Mouse (Mus musculus): ENCODE measurements around the gene Pink1. TPM values are rescaled to one million over a fixed set of nuclear protein-coding genes. Genes with fewer than 3 reads are reported as not detected.

Pink1 gene
- polyA plus RNA-seq, 2 experiments = 14.3 to 19.2 TPM

- H3K9ac ChIP-seq (replicated peaks) = no peak within 1 kb of the TSS; the same call in 1 of the 2 replicates
- no peaks in the 10 kb centered on the region for H3K9me3 ChIP-seq (ENCODE audit: control insufficient read depth, low read length)
- peak within 1 kb of the TSS; percentile 22 to 43 for H3K4me3 ChIP-seq (ENCODE audit: insufficient read depth in 1 of 2, low read depth in 2 of 2, low read length in 2 of 2)
- no peaks in the 10 kb centered on the region for H3K27me3 ChIP-seq (ENCODE audit: control insufficient read depth, insufficient read depth, low read length)
- peaks cover 0 to 4% of the 10 kb centered on the region in 2 experiments; a peak in 2 of 4 replicates for H3K4me1 ChIP-seq (replicated peaks; ENCODE audit: control insufficient read depth in 2 of 2, insufficient read depth in 2 of 2, low read length in 1 of 2)
- H3K4me2 ChIP-seq (ENCODE audit: low read depth) = peak within 1 kb of the TSS; percentile 46
- DNase-seq (ENCODE audit: low read depth in 3 of 3, low spot score in 3 of 3) (peak; percentile 12 to 33 (median 22)), ATAC-seq (ENCODE audit: insufficient read depth) (peak; percentile 66; the same call in 1 of the 2 replicates)
- H3K27ac ChIP-seq = no peak within 1 kb of the TSS
- 3% methylated on average over 34 of the region's 34 CpGs for WGBS (ENCODE audit: insufficient replicate concordance)
- H3K36me3 ChIP-seq (replicated peaks; ENCODE audit: control insufficient read depth, insufficient read depth, low read depth) = no peaks in the 10 kb centered on the region
- TF ChIP-seq EP300 (IDR thresholded peaks at IDR 0.05; ENCODE audit: low read depth) = no peak
- no peak for TF ChIP-seq CTCF (IDR thresholded peaks at IDR 0.05; ENCODE audit: low read depth)
These were observed 41.8 kb upstream of the Pink1 start, which contains the start of gene Cda for GRCm38 (mm10) chr4:138367641-138368497. Gene Cda (minus strand): TSS chr4:138367992.

GRCm38 (mm10) chr4:138366561-138366960 lies 40.5 kb upstream of the Pink1 start:
- no peak for ATAC-seq (ENCODE audit: insufficient read depth)
- no peak overlapping the region for H3K4me2 ChIP-seq (ENCODE audit: low read depth)

GRCm38 (mm10) chr4:138363511-138363910 lies 37.4 kb upstream of the Pink1 start:
- Histone ChIP-seq H3K36me3 (replicated peaks; ENCODE audit: control insufficient read depth, insufficient read depth, low read depth) (no peaks in the 10 kb centered on the region), H3K4me1 (replicated peaks; ENCODE audit: control insufficient read depth in 2 of 2, insufficient read depth in 2 of 2, low read length in 1 of 2) (peaks cover 0 to 4% of the 10 kb centered on the region in 2 experiments; a peak in 2 of 4 replicates), H3K4me3 (ENCODE audit: insufficient read depth in 1 of 2, low read depth in 2 of 2, low read length in 2 of 2) (no peak overlapping the region), H3K27me3 (ENCODE audit: control insufficient read depth, insufficient read depth, low read length) (no peaks in the 10 kb centered on the region), H3K27ac (no peak overlapping the region), H3K4me2 (ENCODE audit: low read depth) (no peak overlapping the region), H3K9me3 (ENCODE audit: control insufficient read depth, low read length) (no peaks in the 10 kb centered on the region), H3K9ac (replicated peaks) (no peak overlapping the region)
- WGBS (ENCODE audit: insufficient replicate concordance) = 51% methylated on average over 5 of the region's 5 CpGs
- no peak for DNase-seq (ENCODE audit: low read depth in 3 of 3, low spot score in 3 of 3)
- TF ChIP-seq EP300 (IDR thresholded peaks at IDR 0.05; ENCODE audit: low read depth) = no peak
- no peak for TF ChIP-seq CTCF (IDR thresholded peaks at IDR 0.05; ENCODE audit: low read depth)
- ATAC-seq (ENCODE audit: insufficient read depth) = no peak

More at GRCm38 (mm10) chr4:138366561-138366960, 40.5 kb upstream of the Pink1 start:
- DNase-seq (ENCODE audit: low read depth in 3 of 3, low spot score in 3 of 3) = no peak
- Histone ChIP-seq H3K36me3 (replicated peaks; ENCODE audit: control insufficient read depth, insufficient read depth, low read depth) (no peaks in the 10 kb centered on the region), H3K4me1 (replicated peaks; ENCODE audit: control insufficient read depth in 2 of 2, insufficient read depth in 2 of 2, low read length in 1 of 2) (peaks cover 0 to 4% of the 10 kb centered on the region in 2 experiments; a peak in 2 of 4 replicates), H3K27ac (no peak overlapping the region), H3K9ac (replicated peaks) (no peak overlapping the region), H3K9me3 (ENCODE audit: control insufficient read depth, low read length) (no peaks in the 10 kb centered on the region), H3K4me3 (ENCODE audit: insufficient read depth in 1 of 2, low read depth in 2 of 2, low read length in 2 of 2) (no peak overlapping the region), H3K27me3 (ENCODE audit: control insufficient read depth, insufficient read depth, low read length) (no peaks in the 10 kb centered on the region)
- WGBS (ENCODE audit: insufficient replicate concordance) = 39% methylated on average over 2 of the region's 2 CpGs
- TF ChIP-seq CTCF (IDR thresholded peaks at IDR 0.05; ENCODE audit: low read depth) (no peak), EP300 (IDR thresholded peaks at IDR 0.05; ENCODE audit: low read depth) (no peak)

- Histone ChIP-seq H3K9me3 (ENCODE audit: control insufficient read depth, low read length) (no peaks in the 10 kb centered on the region), H3K36me3 (replicated peaks; ENCODE audit: control insufficient read depth, insufficient read depth, low read depth) (no peaks in the 10 kb centered on the region), H3K27ac (no peak overlapping the region), H3K4me3 (ENCODE audit: insufficient read depth in 1 of 2, low read depth in 2 of 2, low read length in 2 of 2) (no peak overlapping the region), H3K9ac (replicated peaks) (no peak overlapping the region), H3K27me3 (ENCODE audit: control insufficient read depth, insufficient read depth, low read length) (no peaks in the 10 kb centered on the region), H3K4me1 (replicated peaks; ENCODE audit: control insufficient read depth in 2 of 2, insufficient read depth in 2 of 2, low read length in 1 of 2) (no peaks in the 10 kb centered on the region; a peak in 1 of 4 replicates), H3K4me2 (ENCODE audit: low read depth) (no peak overlapping the region)
- ATAC-seq (ENCODE audit: insufficient read depth) = no peak
- TF ChIP-seq CTCF (IDR thresholded peaks at IDR 0.05; ENCODE audit: low read depth) (no peak), EP300 (IDR thresholded peaks at IDR 0.05; ENCODE audit: low read depth) (no peak)
- DNase-seq (ENCODE audit: low read depth in 3 of 3, low spot score in 3 of 3) = no peak
- WGBS (ENCODE audit: insufficient replicate concordance) = 64% methylated on average over 7 of the region's 7 CpGs
These were observed 36.8 kb upstream of the Pink1 start for GRCm38 (mm10) chr4:138362883-138363282.

GRCm38 (mm10) chr4:138361370-138361821 lies 35.3 kb upstream of the Pink1 start:
- ATAC-seq (ENCODE audit: insufficient read depth) (no peak), DNase-seq (ENCODE audit: low read depth in 3 of 3, low spot score in 3 of 3) (no peak)
- H3K4me3 ChIP-seq (ENCODE audit: insufficient read depth in 1 of 2, low read depth in 2 of 2, low read length in 2 of 2) = no peak overlapping the region
- H3K27me3 ChIP-seq (ENCODE audit: control insufficient read depth, insufficient read depth, low read length) = no peaks in the 10 kb centered on the region
- H3K4me2 ChIP-seq (ENCODE audit: low read depth) = no peak overlapping the region
- no peak overlapping the region for H3K27ac ChIP-seq
- H3K9me3 ChIP-seq (ENCODE audit: control insufficient read depth, low read length) = no peaks in the 10 kb centered on the region
- 29% methylated on average over 11 of the region's 11 CpGs for WGBS (ENCODE audit: insufficient replicate concordance)
- TF ChIP-seq EP300 (IDR thresholded peaks at IDR 0.05; ENCODE audit: low read depth) (no peak), CTCF (IDR thresholded peaks at IDR 0.05; ENCODE audit: low read depth) (no peak)
- no peaks in the 10 kb centered on the region for H3K4me1 ChIP-seq (replicated peaks; ENCODE audit: control insufficient read depth in 2 of 2, insufficient read depth in 2 of 2, low read length in 1 of 2)
- H3K9ac ChIP-seq (replicated peaks) = no peak overlapping the region
- H3K36me3 ChIP-seq (replicated peaks; ENCODE audit: control insufficient read depth, insufficient read depth, low read depth) = no peaks in the 10 kb centered on the region

Data from liver, embryonic 14.5 days (tissue).